Mouse (Mus musculus) liver, embryonic 15.5 days (tissue): ENCODE data around the gene Rbms3. TPM values are rescaled to one million over a fixed set of nuclear protein-coding genes. Genes with fewer than 3 reads are reported as not detected.

Source experiments
- ATAC-seq: fragments of 200-750 bp; cut with Nextera tagmentation; 2 replicates; pipeline ENCODE4 v1.8.0; 2017; ENCODE audit warnings: moderate number of reproducible peaks, mild to moderate bottlenecking, moderate library complexity; ENCODE audit not compliant: insufficient read depth
- H3K27ac ChIP-seq: fragments of 300-500 bp; sonication (generic); replicated peaks from 2 replicates; pipeline ENCODE4 v1.5.1; 2015; ENCODE audit warnings: mild to moderate bottlenecking, inconsistent platforms
- H3K27me3 ChIP-seq: fragments of 300-500 bp; sonication (generic); 2 replicates; pipeline ENCODE4 v1.6.1; 2015; ENCODE audit warnings: mild to moderate bottlenecking, inconsistent platforms
- H3K36me3 ChIP-seq: fragments of 300-500 bp; sonication (generic); replicated peaks from 2 replicates; pipeline ENCODE4 v1.6.1; 2015; ENCODE audit warnings: moderate library complexity, mild to moderate bottlenecking, inconsistent platforms
- H3K4me1 ChIP-seq: fragments of 300-500 bp; sonication (generic); replicated peaks from 2 replicates; pipeline ENCODE4 v1.6.1; 2015; ENCODE audit warnings: inconsistent platforms
- H3K4me2 ChIP-seq: fragments of 300-500 bp; sonication (generic); 2 replicates; pipeline ENCODE4 v1.6.1; 2015; ENCODE audit warnings: moderate library complexity, mild to moderate bottlenecking, inconsistent platforms
- H3K4me3 ChIP-seq: fragments of 300-500 bp; sonication (generic); replicated peaks from 2 replicates; pipeline ENCODE4 v1.5.1; 2015; ENCODE audit warnings: mild to moderate bottlenecking, inconsistent platforms
- H3K9ac ChIP-seq: fragments of 300-500 bp; sonication (generic); 2 replicates; pipeline ENCODE4 v1.6.1; 2015; ENCODE audit warnings: moderate library complexity, mild to moderate bottlenecking, inconsistent platforms
- H3K9me3 ChIP-seq: fragments of 300-500 bp; sonication (generic); replicated peaks from 2 replicates; pipeline ENCODE4 v1.6.1; 2016; ENCODE audit warnings: inconsistent platforms
- WGBS: fragments of 180-500 bp; shearing (Covaris S2); methylation state at CpG from one replicate; pipeline ENCODE4 v1.1.7; 2015; ENCODE audit warnings: mixed read lengths; ENCODE audit not compliant: insufficient replicate concordance; 5-methylcytosine and 5-hydroxymethylcytosine counted together
- polyA plus RNA-seq: library from polyadenylated mRNA; unstranded; fragments of >200 nt; fragmentation: Nextera tagmentation; extraction: Ambion mirVana; gene quantifications from 2 replicates; pipeline ENCODE4 v1.2.1, GENCODE M21; 2015

Gene Rbms3
- polyA plus RNA-seq, 1 experiment from 2014 or later, result 3.0 TPM

DNA sequence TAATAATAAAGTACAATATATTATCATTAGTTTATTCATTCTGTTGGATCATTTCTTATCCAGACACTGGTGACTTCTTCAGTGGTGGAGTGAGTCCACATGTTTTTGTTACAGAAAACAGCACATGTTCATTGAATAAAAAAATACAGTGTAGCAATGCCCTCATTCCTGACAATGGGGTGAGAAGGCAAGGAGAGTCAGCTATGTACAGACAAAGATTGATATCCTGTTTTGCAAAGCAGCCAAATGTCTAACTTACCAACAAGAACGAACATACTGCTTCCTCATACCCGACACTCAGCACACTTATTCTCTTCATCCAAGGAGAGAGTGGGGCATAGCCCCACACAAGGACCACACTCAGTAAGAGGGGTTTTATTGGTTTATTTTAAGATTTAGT is 559.1 kb downstream of the Rbms3 start:
- Histone ChIP-seq H3K4me2 (no peak overlapping the region), H3K4me3 (no peak overlapping the region), H3K9me3 (no peaks in the 10 kb centered on the region), H3K36me3 (no peaks in the 10 kb centered on the region), H3K27me3 (no peaks in the 10 kb centered on the region), H3K4me1 (no peaks in the 10 kb centered on the region), H3K27ac (no peak overlapping the region), H3K9ac (no peak overlapping the region)
- ATAC-seq, result no peak
- WGBS, result 50% methylated on average over 2 of the region's 2 CpGs

DNA sequence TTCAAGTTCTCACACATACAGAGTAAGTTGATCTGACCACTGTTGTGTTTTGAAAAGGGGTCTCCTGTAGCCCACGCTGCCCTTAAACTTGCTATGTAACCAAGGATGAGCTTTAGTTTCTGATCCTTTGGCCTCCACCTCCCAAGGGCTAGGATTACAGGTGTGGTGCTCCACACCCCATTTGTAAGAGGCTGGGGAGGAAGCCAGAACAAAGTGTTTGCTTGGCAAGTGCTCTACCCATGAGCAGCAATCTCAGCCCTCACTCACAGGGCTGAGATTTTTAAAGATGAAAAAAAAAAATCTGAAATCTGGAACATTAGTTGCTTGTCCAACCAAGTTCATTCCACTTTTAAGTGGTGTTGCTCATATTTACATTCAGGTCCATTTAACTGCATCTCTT is 560.5 kb downstream of the Rbms3 start:
- H3K27me3 ChIP-seq, result no peaks in the 10 kb centered on the region
- H3K36me3 ChIP-seq, result no peaks in the 10 kb centered on the region
- ATAC-seq, result no peak
- WGBS, result 84% methylated on average over 1 of the region's 1 CpGs
- H3K4me1 ChIP-seq, result no peaks in the 10 kb centered on the region
- H3K4me3 ChIP-seq, result no peak overlapping the region
- no peaks in the 10 kb centered on the region for H3K9me3 ChIP-seq
- H3K9ac ChIP-seq, result no peak overlapping the region
- H3K4me2 ChIP-seq, result no peak overlapping the region
- H3K27ac ChIP-seq, result no peak overlapping the region

DNA sequence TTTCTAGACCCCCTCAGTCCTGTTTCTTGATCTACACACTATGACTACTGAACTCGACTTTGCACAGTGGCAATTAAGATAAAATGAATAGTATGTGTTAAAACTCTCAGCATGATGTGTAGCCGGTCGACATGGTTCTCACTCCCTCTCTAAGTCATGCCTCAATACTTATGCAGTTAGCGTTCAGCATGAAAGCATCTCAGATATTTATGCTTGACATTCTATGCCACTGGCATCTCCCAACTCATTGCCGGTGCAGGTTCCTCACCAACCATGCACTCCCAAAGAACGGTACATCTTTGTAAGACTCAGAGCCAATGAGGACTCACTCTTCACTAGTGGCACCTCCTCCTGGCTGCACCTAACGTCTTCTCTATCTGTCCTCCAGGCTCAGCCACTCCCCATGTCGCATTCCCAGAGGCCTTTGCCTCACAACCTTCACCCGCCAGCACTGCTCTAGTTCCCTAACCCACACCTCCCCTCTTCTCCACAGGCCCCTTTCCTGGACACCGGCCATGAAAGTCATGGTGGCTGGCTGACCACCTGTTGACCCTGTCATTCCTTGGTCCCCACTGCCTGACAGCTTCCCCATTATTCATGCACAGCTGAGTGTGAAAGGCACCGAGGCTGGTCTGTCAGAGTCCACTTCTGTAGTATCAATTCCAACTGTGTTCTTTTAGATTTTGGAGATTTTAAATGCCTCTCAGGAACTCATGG is 561.9 kb downstream of the Rbms3 start:
- Histone ChIP-seq H3K4me2 (no peak overlapping the region), H3K36me3 (no peaks in the 10 kb centered on the region), H3K9ac (no peak overlapping the region), H3K9me3 (no peaks in the 10 kb centered on the region), H3K27ac (no peak overlapping the region), H3K27me3 (no peaks in the 10 kb centered on the region), H3K4me3 (no peak overlapping the region), H3K4me1 (no peaks in the 10 kb centered on the region)
- WGBS, result 65% methylated on average over 11 of the region's 11 CpGs
- no peak for ATAC-seq

DNA sequence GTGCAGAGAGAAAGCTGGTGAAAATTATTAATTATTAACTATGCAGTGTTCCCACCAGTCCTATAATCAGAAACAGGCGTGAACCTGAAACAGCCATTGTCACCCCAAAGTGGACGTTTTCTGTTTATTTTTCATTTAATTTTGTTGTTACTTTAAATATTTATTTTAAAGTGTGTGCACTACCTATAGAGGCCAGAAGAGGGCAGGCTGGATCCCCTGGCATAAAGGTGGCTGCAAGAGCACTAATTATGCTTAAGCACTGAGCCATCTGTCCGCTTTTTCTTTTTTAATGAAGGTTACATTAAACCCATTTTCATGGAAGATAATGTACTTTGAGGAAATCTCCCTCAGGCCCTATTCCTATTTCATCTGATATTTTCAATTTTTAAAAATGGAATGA is 563.2 kb downstream of the Rbms3 start:
- Histone ChIP-seq H3K4me1 (no peaks in the 10 kb centered on the region), H3K27ac (no peak overlapping the region), H3K27me3 (no peaks in the 10 kb centered on the region), H3K4me3 (no peak overlapping the region), H3K9ac (no peak overlapping the region), H3K4me2 (no peak overlapping the region), H3K9me3 (no peaks in the 10 kb centered on the region), H3K36me3 (no peaks in the 10 kb centered on the region)
- ATAC-seq, result no peak
- WGBS, result 57% methylated on average over 3 of the region's 3 CpGs

DNA sequence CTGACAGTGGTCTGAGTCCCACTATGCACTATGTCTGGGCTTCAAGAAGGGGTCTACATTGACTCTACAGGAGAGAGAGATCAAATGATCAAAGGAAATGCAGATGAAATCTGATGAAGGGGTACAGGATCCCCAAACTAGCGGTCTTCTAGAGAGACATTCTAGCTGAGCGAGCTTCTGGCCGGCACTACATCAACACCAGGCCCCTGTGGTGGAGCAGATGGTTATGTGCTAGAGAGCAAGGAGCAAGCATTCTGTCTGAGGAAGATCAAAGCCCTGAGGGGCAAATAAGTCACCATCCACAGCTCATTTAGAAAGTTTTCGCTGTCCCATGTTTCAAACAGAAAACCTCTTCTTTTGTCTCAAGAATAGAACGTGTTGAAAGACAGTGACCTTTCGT is 564.1 kb downstream of the Rbms3 start:
- Histone ChIP-seq H3K27ac (no peak overlapping the region), H3K4me2 (no peak overlapping the region), H3K4me1 (no peaks in the 10 kb centered on the region), H3K9ac (no peak overlapping the region), H3K9me3 (no peaks in the 10 kb centered on the region), H3K27me3 (no peaks in the 10 kb centered on the region), H3K36me3 (no peaks in the 10 kb centered on the region), H3K4me3 (no peak overlapping the region)
- ATAC-seq, result no peak
- WGBS, result 77% methylated on average over 6 of the region's 6 CpGs

DNA sequence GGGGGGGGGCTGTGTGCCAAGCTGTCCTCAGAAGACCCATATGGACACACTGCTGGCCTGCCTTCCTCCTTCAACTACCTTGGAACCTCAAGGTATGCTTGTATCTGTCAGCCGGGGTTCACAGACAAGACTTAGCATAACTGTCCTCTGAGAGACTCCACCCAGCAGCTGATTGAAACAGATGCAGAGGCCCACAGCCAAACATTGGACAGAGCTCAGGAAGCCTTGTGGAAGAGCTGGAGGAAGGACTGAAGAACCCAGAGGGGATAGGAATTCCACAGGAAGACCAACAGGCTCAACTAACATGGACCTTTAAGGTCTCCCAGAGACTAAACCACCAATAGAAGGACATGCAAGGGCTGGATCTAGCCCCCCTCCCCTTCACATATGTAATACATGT is 570.1 kb downstream of the Rbms3 start:
- Histone ChIP-seq H3K36me3 (no peaks in the 10 kb centered on the region), H3K4me1 (no peaks in the 10 kb centered on the region), H3K4me2 (no peak overlapping the region), H3K9ac (no peak overlapping the region), H3K27me3 (no peaks in the 10 kb centered on the region), H3K9me3 (no peaks in the 10 kb centered on the region), H3K27ac (no peak overlapping the region), H3K4me3 (no peak overlapping the region)
- 58% methylated on average over 1 of the region's 1 CpGs for WGBS
- ATAC-seq, result no peak

DNA sequence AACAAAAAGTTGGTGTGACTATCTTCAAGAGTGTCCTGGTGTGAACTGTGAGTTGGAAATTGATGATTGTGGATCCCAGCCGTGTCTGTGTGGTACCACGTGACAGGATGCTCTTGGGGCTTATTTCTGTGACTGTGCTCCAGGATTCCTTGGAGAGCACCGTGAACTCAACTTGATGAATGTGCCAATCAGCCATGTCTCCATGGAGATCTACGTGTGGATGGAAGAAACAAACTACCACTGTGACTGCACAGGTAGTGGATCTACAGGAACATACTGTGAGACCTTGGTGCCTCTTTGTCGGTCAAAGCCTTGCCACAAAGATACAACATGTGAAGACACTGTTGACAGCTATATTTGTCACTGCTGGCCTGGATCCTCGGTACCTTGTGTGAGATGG is 570.6 kb downstream of the Rbms3 start:
- H3K9ac ChIP-seq, result no peak overlapping the region
- no peak overlapping the region for H3K27ac ChIP-seq
- H3K4me1 ChIP-seq, result no peaks in the 10 kb centered on the region
- H3K27me3 ChIP-seq, result no peaks in the 10 kb centered on the region
- no peak overlapping the region for H3K4me3 ChIP-seq
- H3K9me3 ChIP-seq, result no peaks in the 10 kb centered on the region
- WGBS, result 63% methylated on average over 6 of the region's 6 CpGs
- H3K36me3 ChIP-seq, result no peaks in the 10 kb centered on the region
- ATAC-seq, result no peak
- H3K4me2 ChIP-seq, result no peak overlapping the region

DNA sequence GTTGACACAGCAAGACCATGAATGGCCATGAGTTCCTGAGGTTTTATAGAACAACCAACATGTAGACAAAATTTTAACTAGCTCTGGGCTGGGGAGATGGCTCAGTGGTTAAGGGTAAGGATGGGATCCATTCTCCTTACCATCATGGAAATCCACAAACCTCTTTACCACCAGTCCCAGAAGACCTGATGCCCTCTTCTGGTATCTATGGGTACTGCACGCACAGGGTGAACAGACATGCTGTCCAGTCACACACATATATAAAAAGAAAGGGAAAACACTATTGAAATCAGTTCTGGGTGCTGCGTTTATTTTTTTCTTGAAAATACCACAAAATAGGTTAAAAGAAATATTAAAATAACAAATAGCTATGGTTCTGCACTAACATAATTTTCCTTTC is 577.8 kb downstream of the Rbms3 start:
- no peak for ATAC-seq
- 79% methylated on average over 2 of the region's 2 CpGs for WGBS
- no peak overlapping the region for H3K4me2 ChIP-seq

DNA sequence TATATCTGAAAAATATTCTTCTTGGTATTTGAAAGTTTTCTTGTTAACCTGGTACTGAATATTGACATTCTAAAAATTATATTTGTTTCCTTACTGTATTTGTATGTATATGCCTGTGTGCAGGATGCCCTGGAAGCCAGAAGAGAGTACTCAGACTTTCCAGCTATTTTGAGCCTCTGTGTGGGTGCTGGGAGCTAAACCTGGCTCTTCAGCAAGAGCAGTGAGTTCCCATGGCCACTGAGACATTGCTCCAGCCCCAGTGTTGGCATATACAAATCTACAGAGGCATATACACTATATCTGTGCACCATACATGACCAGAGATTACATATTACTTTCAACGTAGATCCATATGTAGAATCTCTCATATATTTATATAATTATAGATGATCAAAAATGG is 581.1 kb downstream of the Rbms3 start:
- no peaks in the 10 kb centered on the region for H3K27me3 ChIP-seq
- H3K4me3 ChIP-seq, result no peak overlapping the region
- no peak for ATAC-seq
- no peaks in the 10 kb centered on the region for H3K4me1 ChIP-seq
- no peak overlapping the region for H3K9ac ChIP-seq
- H3K4me2 ChIP-seq, result no peak overlapping the region
- WGBS, result 62% methylated on average over 1 of the region's 1 CpGs
- H3K36me3 ChIP-seq, result no peaks in the 10 kb centered on the region
- no peaks in the 10 kb centered on the region for H3K9me3 ChIP-seq
- H3K27ac ChIP-seq, result no peak overlapping the region

More for the DNA sequence above, 577.8 kb downstream of the Rbms3 start:
- no peak overlapping the region for H3K9ac ChIP-seq
- H3K36me3 ChIP-seq, result no peaks in the 10 kb centered on the region
- H3K4me1 ChIP-seq, result no peaks in the 10 kb centered on the region
- no peaks in the 10 kb centered on the region for H3K9me3 ChIP-seq
- H3K27me3 ChIP-seq, result no peaks in the 10 kb centered on the region
- no peak overlapping the region for H3K27ac ChIP-seq
- H3K4me3 ChIP-seq, result no peak overlapping the region

DNA sequence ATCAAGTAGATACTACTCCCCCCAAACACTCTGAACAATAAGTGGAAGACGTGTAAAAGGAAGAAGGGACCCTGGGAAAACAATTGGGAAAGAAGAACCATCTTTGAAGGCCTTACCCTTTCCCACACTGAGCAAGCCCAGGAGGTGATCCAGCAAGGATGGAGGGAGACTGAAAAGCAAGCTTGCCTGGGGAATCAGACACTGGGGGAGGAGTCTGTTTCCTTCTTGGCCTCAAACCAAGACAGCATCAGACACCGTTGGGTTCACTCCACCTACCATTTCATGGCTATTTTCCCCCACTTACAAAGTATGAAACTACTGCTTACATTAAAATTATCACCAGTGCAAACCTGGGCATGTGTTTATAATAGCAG is 587.7 kb downstream of the Rbms3 start:
- Histone ChIP-seq H3K9me3 (no peaks in the 10 kb centered on the region), H3K4me3 (no peak overlapping the region), H3K27me3 (no peaks in the 10 kb centered on the region), H3K9ac (no peak overlapping the region), H3K4me1 (no peaks in the 10 kb centered on the region), H3K27ac (no peak overlapping the region), H3K4me2 (no peak overlapping the region), H3K36me3 (no peaks in the 10 kb centered on the region)
- no peak for ATAC-seq
- 46% methylated on average over 2 of the region's 2 CpGs for WGBS

DNA sequence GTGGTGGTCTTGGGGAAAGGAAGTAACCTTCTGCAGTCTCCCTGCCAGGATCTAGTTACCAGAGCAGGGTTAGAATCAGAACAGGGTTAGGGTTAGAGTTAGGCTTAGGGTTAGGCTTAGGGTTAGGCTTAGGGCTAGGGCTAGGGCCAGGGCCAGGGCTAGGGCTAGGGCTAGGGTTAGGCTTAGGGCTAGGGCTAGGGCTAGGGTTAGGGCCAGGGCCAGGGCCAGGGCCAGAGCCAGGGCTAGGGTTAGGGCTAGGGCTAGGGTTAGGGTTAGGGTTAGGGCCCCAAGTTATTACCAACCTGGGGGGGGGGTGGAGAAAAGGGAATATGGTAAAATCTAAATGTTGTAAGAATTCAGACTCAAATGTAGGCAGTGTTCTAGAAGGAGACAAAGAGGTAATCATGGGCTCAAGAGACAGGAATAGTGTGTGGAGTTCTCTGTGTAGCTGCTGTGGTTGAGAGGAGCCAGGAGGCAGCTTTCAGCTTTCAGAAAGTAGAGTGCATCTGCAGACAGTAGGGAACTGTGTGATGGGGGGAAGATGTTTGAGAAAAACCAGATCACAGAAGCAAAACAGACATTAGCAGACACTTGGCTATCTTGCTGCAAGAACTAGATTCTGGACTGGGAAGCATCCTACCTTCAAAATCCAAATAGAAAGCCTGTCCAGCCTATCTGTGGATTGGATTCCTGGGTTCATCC is 588.3 kb downstream of the Rbms3 start:
- H3K4me1 ChIP-seq, result no peaks in the 10 kb centered on the region
- H3K4me2 ChIP-seq, result no peak overlapping the region
- H3K27ac ChIP-seq, result no peak overlapping the region
- H3K9me3 ChIP-seq, result no peaks in the 10 kb centered on the region
- ATAC-seq, result no peak
- no peak overlapping the region for H3K9ac ChIP-seq
- H3K27me3 ChIP-seq, result no peaks in the 10 kb centered on the region
- H3K4me3 ChIP-seq, result no peak overlapping the region
- no peaks in the 10 kb centered on the region for H3K36me3 ChIP-seq

DNA sequence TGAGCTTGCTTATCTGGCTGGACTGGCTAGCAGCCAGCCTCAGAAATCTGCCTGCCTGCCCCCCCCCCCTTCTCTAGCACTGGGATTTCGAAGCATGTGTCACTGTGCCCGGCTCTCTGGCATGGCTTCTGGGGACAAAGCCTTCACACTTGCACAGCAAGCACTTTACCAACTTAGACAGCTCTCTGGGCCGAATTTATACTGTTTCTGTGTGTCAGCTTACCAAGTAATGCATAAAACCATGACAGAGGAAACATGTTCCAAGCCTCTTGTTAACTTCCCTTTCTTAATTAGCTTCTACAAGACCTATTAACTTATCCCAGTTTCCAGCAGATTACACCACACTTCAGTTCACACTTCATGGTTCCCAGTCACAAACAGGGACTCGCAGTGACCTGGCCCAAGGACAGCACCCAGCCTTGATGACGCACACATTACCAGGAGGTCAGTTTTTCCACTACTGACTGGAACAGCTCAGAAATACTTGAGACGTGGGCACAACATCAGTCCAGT is 589.7 kb downstream of the Rbms3 start:
- Histone ChIP-seq H3K9me3 (no peaks in the 10 kb centered on the region), H3K27me3 (no peaks in the 10 kb centered on the region), H3K27ac (no peak overlapping the region), H3K36me3 (no peaks in the 10 kb centered on the region), H3K4me1 (no peaks in the 10 kb centered on the region), H3K4me2 (no peak overlapping the region), H3K4me3 (no peak overlapping the region), H3K9ac (no peak overlapping the region)
- no peak for ATAC-seq
- 48% methylated on average over 6 of the region's 6 CpGs for WGBS
